Mouse (Mus musculus) forebrain, embryonic 10.5 days (tissue): Measurements from ENCODE around the gene Cenpv. TPM values are rescaled to one million over a fixed set of nuclear protein-coding genes. Genes with fewer than 3 reads are reported as not detected.

Experiments used
- DNase-seq: peaks from one replicate; pipeline ENCODE4 v3.0.0-alpha.2; 2017; ENCODE audit warnings: low spot score; ENCODE audit errors: extremely low spot score
- H3K27ac ChIP-seq: fragments of 300-500 bp; sonication (generic); 2 replicates; pipeline ENCODE4 v1.5.1; 2016; ENCODE audit warnings: mild to moderate bottlenecking
- H3K27me3 ChIP-seq: fragments of 300-500 bp; sonication (generic); 2 replicates; pipeline ENCODE4 v1.6.1; 2016; ENCODE audit warnings: mild to moderate bottlenecking; ENCODE audit not compliant: poor library complexity, severe bottlenecking
- H3K36me3 ChIP-seq: fragments of 300-500 bp; sonication (generic); replicated peaks from 2 replicates; pipeline ENCODE4 v1.6.1; 2016; ENCODE audit warnings: mild to moderate bottlenecking, moderate library complexity
- H3K4me1 ChIP-seq: fragments of 300-500 bp; sonication (generic); 2 replicates; pipeline ENCODE4 v1.6.1; 2016
- H3K4me3 ChIP-seq: fragments of 300-500 bp; sonication (generic); 2 replicates; pipeline ENCODE4 v1.5.1; 2016; ENCODE audit warnings: mild to moderate bottlenecking, moderate library complexity
- H3K9me3 ChIP-seq: fragments of 300-500 bp; sonication (generic); 2 replicates; pipeline ENCODE4 v1.6.1; 2016; ENCODE audit warnings: mild to moderate bottlenecking, moderate library complexity
- WGBS: fragments of 180-500 bp; shearing (Covaris S2); methylation state at CpG from one replicate; pipeline ENCODE4 v1.1.7; 2016; 5-methylcytosine and 5-hydroxymethylcytosine counted together
- polyA plus RNA-seq: library from polyadenylated mRNA; unstranded; fragments of >200 nt; fragmentation: Nextera tagmentation; extraction: Ambion mirVana; gene quantifications from 2 replicates; pipeline ENCODE4 v1.2.1, GENCODE M21; 2016

Gene Cenpv
- polyA plus RNA-seq, 1 experiment from 2014 or later: 38.6 TPM

DNA sequence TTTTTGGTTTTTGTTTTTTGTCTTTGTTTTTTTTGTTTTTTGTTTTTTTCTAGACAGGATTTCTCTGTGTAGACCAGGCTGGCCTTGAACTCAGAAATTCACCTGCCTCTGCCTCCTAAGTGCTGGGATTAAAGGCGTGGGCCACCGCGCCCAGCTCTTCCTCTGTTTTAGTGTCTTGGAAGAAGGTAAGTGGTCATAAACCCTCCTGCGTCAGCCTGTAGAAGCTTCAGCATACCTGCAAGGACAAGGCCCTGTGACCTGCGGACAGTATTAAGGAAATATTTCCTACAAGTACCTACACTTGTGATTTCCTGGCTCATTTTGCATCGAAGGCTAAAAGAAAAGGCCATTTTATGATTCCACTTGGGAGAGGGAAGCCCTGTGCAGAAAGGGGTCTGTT is 45.4 kb downstream of the Cenpv start:
- Histone ChIP-seq H3K27me3 (no peaks in the 10 kb centered on the region), H3K4me1 (peaks cover 22% of the 10 kb centered on the region), H3K4me3 (no peak overlapping the region), H3K9me3 (no peaks in the 10 kb centered on the region), H3K36me3 (0 out of 2 replicates have a peak, but pooled peaks cover 3% of the 10 kb centered on the region), H3K27ac (no peak overlapping the region)
- WGBS: 96% methylated on average over 6 of the region's 6 CpGs
- no peak for DNase-seq

DNA sequence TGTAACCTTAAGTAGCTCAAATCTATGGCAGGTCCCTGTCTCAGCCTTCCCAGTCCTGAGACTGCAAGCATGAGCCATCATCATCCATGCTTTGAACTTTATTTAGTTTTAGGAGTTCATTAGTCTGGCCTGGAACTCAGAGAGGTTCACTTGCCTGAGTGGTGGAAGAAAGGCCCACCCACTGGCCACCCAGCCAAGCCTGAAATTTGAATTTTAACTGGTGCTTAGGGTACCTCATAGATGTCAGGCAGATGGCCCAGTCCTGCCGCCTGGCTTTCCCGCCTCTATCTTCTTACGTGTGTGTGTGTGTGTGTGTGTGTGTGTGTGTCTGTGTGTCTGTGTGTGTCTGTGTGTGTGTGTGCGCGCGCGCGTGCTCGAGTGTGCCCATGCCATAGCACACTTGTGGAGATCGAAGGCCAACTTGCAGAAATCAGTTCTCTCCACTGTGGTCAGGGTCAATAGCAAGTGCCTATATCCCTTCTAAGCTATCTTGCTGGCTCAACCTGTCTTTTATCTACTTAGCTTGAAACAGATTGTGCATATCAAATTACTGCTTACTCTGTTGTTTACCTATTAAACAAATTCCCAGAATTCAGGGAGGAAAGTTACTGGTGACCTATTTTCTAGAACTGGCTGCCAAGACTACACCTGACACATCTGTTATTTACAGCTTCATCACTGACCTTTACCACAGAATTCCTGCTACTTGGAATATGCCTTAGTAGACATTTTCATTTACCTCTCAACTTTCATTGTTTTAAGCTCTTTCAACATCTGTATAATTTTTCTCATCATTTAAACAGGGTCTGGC is 51.3 kb downstream of the Cenpv start:
- no peak for DNase-seq
- no peaks in the 10 kb centered on the region for H3K36me3 ChIP-seq
- no peaks in the 10 kb centered on the region for H3K9me3 ChIP-seq
- no peak overlapping the region for H3K27ac ChIP-seq
- H3K4me1 ChIP-seq: no peaks in the 10 kb centered on the region
- no peak overlapping the region for H3K4me3 ChIP-seq
- H3K27me3 ChIP-seq: no peaks in the 10 kb centered on the region
- WGBS: 97% methylated on average over 10 of the region's 10 CpGs

DNA sequence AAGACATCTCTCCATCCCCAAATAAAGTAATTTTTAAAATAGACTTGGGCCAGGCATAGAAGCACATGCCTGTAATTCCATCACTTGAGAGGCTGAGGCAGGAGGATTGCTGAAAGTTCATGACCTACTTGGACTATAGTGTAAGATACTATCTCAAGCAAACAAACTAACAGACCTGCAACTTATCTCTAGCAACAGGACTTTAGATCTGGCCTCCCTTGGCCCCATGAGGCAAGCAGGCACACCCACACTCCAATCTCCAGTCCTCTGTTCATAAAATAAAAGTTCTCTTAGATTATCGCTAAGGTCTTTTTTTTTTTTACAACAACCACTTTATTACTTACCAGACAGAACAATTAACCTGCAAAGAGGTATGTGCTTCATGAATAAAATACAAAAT is 52.1 kb downstream of the Cenpv start:
- WGBS: 95% methylated on average over 1 of the region's 1 CpGs
- no peaks in the 10 kb centered on the region for H3K36me3 ChIP-seq
- H3K4me1 ChIP-seq: no peaks in the 10 kb centered on the region
- no peak overlapping the region for H3K27ac ChIP-seq
- H3K9me3 ChIP-seq: no peaks in the 10 kb centered on the region
- H3K27me3 ChIP-seq: no peaks in the 10 kb centered on the region
- DNase-seq: no peak
- H3K4me3 ChIP-seq: no peak overlapping the region

DNA sequence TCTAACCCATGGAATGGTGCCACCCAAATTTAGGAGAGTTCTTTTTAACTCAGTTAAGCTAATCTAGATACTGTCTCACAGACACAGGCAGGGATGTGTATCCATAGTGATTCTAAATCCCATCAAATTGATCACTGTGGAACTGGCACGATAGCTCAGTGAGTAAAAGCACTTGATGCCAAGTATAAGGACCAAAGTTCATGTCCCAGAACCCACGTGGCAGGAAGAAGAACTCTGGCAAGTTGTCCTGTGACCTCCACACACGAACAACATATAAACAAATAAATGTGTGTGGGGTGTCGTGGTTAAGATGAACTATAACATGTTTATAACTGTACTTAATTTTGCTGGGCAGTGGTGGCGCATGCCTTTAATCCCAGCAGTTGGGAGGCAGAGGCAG is 59.5 kb downstream of the Cenpv start:
- 92% methylated on average over 5 of the region's 5 CpGs for WGBS
- Histone ChIP-seq H3K36me3 (no peaks in the 10 kb centered on the region), H3K27ac (no peak overlapping the region), H3K9me3 (no peaks in the 10 kb centered on the region), H3K27me3 (no peaks in the 10 kb centered on the region), H3K4me1 (no peaks in the 10 kb centered on the region), H3K4me3 (no peak overlapping the region)
- no peak for DNase-seq

DNA sequence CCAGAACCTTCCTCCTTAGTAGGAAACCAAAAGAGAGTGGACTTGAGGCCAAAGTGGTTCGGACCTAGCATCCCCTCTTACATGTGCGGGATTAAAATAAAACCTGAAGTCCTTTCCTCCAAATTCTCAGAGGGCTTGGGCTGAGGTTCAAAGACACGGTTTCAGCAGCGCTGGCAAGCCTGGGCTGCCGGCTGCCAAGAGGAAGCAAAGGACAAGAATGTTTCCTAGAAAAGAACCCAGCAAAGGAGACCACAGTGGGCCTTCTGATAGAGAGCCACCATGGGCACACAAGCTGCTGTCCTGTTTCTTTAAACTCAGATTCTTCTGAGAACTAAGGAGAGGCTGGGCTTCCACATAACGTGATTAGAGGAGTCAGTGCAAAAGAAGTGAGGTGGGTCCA is 60.1 kb downstream of the Cenpv start:
- no peak overlapping the region for H3K4me3 ChIP-seq
- H3K4me1 ChIP-seq: no peaks in the 10 kb centered on the region
- WGBS: 81% methylated on average over 6 of the region's 6 CpGs
- H3K36me3 ChIP-seq: no peaks in the 10 kb centered on the region
- no peaks in the 10 kb centered on the region for H3K9me3 ChIP-seq
- no peak for DNase-seq
- H3K27me3 ChIP-seq: no peaks in the 10 kb centered on the region
- H3K27ac ChIP-seq: no peak overlapping the region

DNA sequence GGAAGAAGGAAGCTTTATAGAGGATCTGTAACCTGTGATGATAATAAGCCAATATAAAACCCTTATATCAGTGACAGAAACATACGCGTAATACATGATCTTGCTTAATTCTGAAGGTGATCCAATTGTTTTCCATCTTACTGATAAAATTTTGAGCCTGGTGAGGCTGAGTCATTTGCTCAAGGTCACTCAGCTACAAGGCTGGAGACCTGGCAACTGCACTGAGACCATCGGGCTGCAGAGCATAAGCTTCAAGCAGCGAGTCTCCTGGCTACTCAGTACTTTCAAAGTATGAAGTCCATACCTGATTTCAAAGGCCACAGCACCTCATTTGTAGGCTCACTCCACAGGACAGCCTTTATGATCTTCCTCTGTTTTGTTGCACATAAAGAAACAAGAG is 62.9 kb downstream of the Cenpv start:
- Histone ChIP-seq H3K27me3 (no peaks in the 10 kb centered on the region), H3K4me3 (no peak overlapping the region), H3K9me3 (no peaks in the 10 kb centered on the region), H3K4me1 (no peaks in the 10 kb centered on the region), H3K36me3 (no peaks in the 10 kb centered on the region), H3K27ac (no peak overlapping the region)
- DNase-seq: no peak
- 97% methylated on average over 4 of the region's 4 CpGs for WGBS

Other genes starting within 250 kb of the Cenpv start
- gene Pigl, start 80.8 kb downstream of the Cenpv start, polyA plus RNA-seq: 19.5 and 19.7 TPM in 2 replicates
- 125 and 130 TPM in 2 replicates for gene Ncor1, start 80.7 kb downstream of the Cenpv start, polyA plus RNA-seq
- 3,270 and 3,283 TPM in 2 replicates for gene Ubb, start 11.9 kb upstream of the Cenpv start, polyA plus RNA-seq
- gene Trpv2, start 35.2 kb upstream of the Cenpv start, polyA plus RNA-seq: 2.1 and 2.5 TPM in 2 replicates
- gene Lrrc75a, start 109.3 kb upstream of the Cenpv start, polyA plus RNA-seq: 9.1 and 10.0 TPM in 2 replicates
- 38.6 and 39.0 TPM in 2 replicates for gene Mmgt2, start 109.4 kb upstream of the Cenpv start, polyA plus RNA-seq
- 14.7 TPM in 2 replicates for gene Zfp287, start 192.6 kb upstream of the Cenpv start, polyA plus RNA-seq
- gene Gm10428, start 213.8 kb upstream of the Cenpv start, polyA plus RNA-seq: not detected in 2 replicates